Mouse (Mus musculus): ENCODE results near the gene Aox2.

DNA sequence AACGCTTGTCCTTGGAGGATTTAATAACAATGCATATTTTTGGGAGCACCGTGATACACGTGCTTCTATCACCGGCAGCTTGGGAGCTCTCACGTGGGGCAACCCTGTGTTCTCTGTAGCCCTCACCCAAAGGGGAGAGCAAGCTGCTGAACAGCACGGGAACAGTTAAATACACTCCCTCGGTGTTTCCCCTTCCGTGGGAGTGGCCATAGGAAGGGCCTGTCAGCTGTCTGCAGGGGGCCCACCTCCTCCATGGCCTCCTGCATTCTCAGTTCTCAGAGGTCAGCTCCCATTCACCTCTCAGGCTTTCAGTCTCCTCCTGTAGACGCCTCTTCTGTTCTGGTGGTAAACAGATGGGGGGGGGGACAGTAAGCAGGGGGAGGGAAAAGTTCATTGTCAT, 2.2 kb upstream of the Aox2 start:
- TF ChIP-seq CTCF (IDR thresholded peaks at IDR 0.05; ENCODE audit: borderline replicate concordance, insufficient read depth, low read length) (no peak), POLR2A (IDR thresholded peaks at IDR 0.05; ENCODE audit: low read depth, low read length) (no peak)
